Mouse (Mus musculus) heart, embryonic 11.5 days (tissue): ENCODE measurements at regions not wholly inside any gene's neighbourhood (a gene's known extent, or its start where the extent isn't known, plus 50 kb on each side); places are given as distances from the start of the nearest gene placed in this dataset.
"Not testable (repeated sequence)": the region's sequence is repeated elsewhere in the genome, so short reads cannot be mapped to it uniquely, and the experiment has no call there.

Experiments used
- ATAC-seq: fragments of 200-750 bp; cut with Nextera tagmentation; replicated peaks from 2 replicates; pipeline ENCODE4 v1.8.0; 2017; ENCODE audit warnings: moderate library complexity; ENCODE audit not compliant: insufficient number of reproducible peaks, low FRiP score, low TSS enrichment
- H3K27ac ChIP-seq: fragments of 300-500 bp; sonication (generic); 2 replicates; pipeline ENCODE4 v1.5.1; 2014; ENCODE audit warnings: mild to moderate bottlenecking, low read depth, low read length
- H3K27me3 ChIP-seq: fragments of 300-500 bp; sonication (generic); 2 replicates; pipeline ENCODE4 v1.6.1; 2014; ENCODE audit warnings: mild to moderate bottlenecking, low read length, mixed read lengths; ENCODE audit not compliant: control insufficient read depth, insufficient read depth
- H3K36me3 ChIP-seq: fragments of 300-500 bp; sonication (generic); 2 replicates; pipeline ENCODE4 v1.6.1; 2014; ENCODE audit warnings: mild to moderate bottlenecking, low read length, moderate library complexity, mixed read lengths; ENCODE audit not compliant: control insufficient read depth, insufficient read depth
- H3K4me1 ChIP-seq: fragments of 300-500 bp; sonication (generic); 2 replicates; pipeline ENCODE4 v1.6.1; 2014; ENCODE audit warnings: low read length; ENCODE audit not compliant: control insufficient read depth, insufficient read depth
- H3K4me2 ChIP-seq: fragments of 300-500 bp; sonication (generic); 2 replicates; pipeline ENCODE4 v1.6.1; 2014; ENCODE audit warnings: mild to moderate bottlenecking, moderate library complexity
- H3K4me3 ChIP-seq: fragments of 300-500 bp; sonication (generic); 2 replicates; pipeline ENCODE4 v1.5.1; 2014; ENCODE audit warnings: low read depth, low read length
- H3K9ac ChIP-seq: fragments of 300-500 bp; sonication (generic); 2 replicates; pipeline ENCODE4 v1.6.1; 2014; ENCODE audit warnings: mild to moderate bottlenecking, low read depth, low read length, moderate library complexity
- H3K9me3 ChIP-seq: fragments of 300-500 bp; sonication (generic); replicated peaks from 2 replicates; pipeline ENCODE4 v1.6.1; 2016; ENCODE audit warnings: low read length; ENCODE audit not compliant: control insufficient read depth
- WGBS: fragments of 180-500 bp; shearing (Covaris S2); extraction: QIAGEN DNeasy Blood & Tissue Kit; methylation state at CpG from one replicate; pipeline ENCODE4 v1.1.7; 2014; ENCODE audit not compliant: insufficient replicate concordance; 5-methylcytosine and 5-hydroxymethylcytosine counted together

DNA sequence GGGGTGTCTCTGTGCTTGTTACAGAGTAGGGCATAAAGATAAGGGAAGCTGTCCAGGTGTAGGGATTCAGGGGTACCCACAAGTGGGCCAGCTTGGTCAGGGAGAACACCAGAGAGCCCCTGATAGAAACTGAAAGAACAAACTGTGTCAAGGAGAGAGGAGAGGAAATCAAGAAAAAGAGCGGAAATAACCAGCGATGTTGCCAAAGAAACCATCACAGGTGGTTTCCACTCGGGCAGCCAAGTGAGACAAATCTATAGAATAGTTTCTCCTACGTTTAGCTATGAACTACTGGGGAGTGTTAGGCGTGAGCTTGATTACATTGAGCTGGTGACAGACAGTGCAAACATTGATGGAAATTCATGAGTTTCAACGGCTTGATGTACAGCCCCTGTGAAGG, 138.8 kb downstream of the Glrx3 start:
- no peak overlapping the region for H3K27ac ChIP-seq
- H3K27me3 ChIP-seq: no peaks in the 10 kb centered on the region
- no peaks in the 10 kb centered on the region for H3K36me3 ChIP-seq
- no peak overlapping the region for H3K9ac ChIP-seq
- H3K4me1 ChIP-seq: no peaks in the 10 kb centered on the region
- H3K4me2 ChIP-seq: no peak overlapping the region
- no peaks in the 10 kb centered on the region for H3K9me3 ChIP-seq
- no peak for ATAC-seq
- WGBS: 69% methylated on average over 6 of the region's 6 CpGs
- H3K4me3 ChIP-seq: no peak overlapping the region

DNA sequence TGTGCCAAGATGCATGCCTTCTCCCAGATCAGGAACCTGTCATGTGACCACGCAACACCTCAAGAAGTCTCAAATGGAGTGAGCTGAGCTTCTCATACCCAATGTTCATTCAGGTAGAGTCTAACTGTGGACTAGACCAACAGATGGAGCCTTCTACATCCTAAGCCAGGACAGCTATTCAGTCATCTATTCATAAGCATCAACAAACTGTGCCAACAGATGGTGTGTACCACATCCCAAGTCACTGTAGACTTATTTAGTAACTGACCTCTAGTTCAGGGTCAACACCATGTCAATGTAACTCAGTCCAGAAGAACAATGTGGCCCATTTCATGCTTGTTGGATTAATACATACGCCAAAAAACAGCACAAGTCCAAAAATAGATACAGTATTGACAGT, 146.1 kb downstream of the Glrx3 start:
- H3K27ac ChIP-seq: no peak overlapping the region
- no peaks in the 10 kb centered on the region for H3K36me3 ChIP-seq
- H3K27me3 ChIP-seq: no peaks in the 10 kb centered on the region
- no peak overlapping the region for H3K4me3 ChIP-seq
- no peak overlapping the region for H3K4me2 ChIP-seq
- no peaks in the 10 kb centered on the region for H3K4me1 ChIP-seq
- no peak for ATAC-seq
- H3K9ac ChIP-seq: no peak overlapping the region
- H3K9me3 ChIP-seq: no peaks in the 10 kb centered on the region
- WGBS: 78% methylated on average over 2 of the region's 2 CpGs

DNA sequence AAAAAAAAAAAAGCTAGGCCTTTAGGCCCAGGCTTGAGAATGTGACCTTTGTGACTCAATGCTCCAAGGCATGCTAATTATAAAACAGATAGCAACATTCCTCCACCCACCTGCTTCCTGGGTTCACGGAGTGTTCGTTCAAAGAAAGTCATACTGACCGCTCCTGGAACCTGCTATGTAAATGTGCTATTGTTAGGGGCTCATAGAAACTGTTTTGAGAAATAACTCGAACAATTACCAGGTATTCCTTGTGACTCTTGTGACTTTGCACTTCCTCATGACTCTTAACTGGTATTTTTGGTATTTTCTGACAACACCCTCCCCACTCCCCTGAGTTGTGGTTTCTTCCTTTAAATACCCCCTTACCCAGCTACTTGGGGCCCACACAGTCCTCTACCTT, 147.5 kb downstream of the Glrx3 start:
- H3K9ac ChIP-seq, H3K27me3 ChIP-seq, H3K4me2 ChIP-seq, H3K27ac ChIP-seq, H3K4me3 ChIP-seq, H3K36me3 ChIP-seq, H3K4me1 ChIP-seq, H3K9me3 ChIP-seq, ATAC-seq: not testable (repeated sequence)
- 67% methylated on average over 4 of the region's 4 CpGs for WGBS

DNA sequence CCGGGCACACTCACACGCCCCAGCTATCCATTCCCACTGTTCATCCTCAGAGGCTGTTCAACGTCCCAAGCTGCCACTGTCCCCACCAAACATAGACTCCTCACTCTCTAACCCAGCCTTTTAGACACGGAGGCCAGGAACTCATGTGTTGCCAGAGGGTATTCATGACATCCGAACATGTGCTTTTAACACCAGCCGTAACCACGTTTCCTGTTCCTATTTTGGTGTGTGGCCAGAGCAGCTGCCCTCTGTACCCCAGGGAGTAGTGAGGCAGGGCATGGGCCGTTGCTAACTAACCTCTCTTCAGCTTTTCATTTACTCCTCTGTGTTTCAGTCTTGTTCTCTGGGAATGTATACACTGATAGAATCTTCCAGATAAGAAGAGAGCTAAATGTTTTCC, 156.2 kb downstream of the Glrx3 start:
- H3K4me2 ChIP-seq: no peak overlapping the region
- no peaks in the 10 kb centered on the region for H3K27me3 ChIP-seq
- no peaks in the 10 kb centered on the region for H3K4me1 ChIP-seq
- H3K9me3 ChIP-seq: no peaks in the 10 kb centered on the region
- H3K27ac ChIP-seq: no peak overlapping the region
- H3K36me3 ChIP-seq: no peaks in the 10 kb centered on the region
- 49% methylated on average over 8 of the region's 8 CpGs for WGBS
- H3K4me3 ChIP-seq: no peak overlapping the region
- H3K9ac ChIP-seq: no peak overlapping the region
- no peak for ATAC-seq

DNA sequence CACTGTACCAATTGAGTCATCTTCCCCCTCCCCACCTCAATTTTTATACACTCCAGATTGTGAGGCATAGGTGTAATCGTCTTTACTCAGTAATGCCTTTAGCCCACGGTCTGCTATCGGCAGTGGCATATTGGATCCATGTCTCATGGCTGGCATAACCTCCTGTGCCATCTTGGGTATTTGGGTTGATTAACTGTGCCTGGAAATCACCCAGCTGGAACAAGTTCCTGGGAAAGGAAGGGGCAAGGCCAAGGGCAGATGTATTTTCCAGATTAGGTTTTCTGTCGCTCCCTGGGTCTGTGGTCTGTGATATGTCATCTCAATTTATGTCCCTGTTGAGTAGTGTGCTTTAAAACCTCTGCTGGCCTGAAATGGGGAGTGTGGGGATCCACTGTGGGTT, 158.2 kb downstream of the Glrx3 start:
- Histone ChIP-seq H3K4me3 (no peak overlapping the region), H3K9ac (no peak overlapping the region), H3K4me1 (no peaks in the 10 kb centered on the region), H3K36me3 (no peaks in the 10 kb centered on the region), H3K27ac (no peak overlapping the region), H3K27me3 (no peaks in the 10 kb centered on the region), H3K9me3 (no peaks in the 10 kb centered on the region), H3K4me2 (no peak overlapping the region)
- WGBS: 86% methylated on average over 4 of the region's 4 CpGs
- no peak for ATAC-seq

DNA sequence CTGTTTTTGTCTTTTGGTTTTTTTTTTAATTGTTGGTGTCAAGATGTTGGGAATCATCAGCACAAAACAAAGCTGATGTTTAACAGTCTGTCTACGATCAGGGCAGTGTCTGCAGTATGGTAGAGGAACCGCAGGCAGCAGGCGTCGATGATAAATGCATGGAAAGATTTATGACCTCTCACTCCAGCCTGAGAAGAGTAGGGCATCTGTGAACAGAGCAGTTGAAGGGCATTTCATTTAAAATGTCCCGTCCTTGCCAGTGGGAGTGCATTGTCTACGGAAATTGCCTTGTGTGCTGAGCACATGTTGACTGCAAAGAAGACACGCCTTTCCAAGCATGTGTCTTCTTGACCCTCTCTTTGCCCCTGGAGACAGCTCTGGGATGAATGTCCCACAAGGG, 158.7 kb downstream of the Glrx3 start:
- H3K4me1 ChIP-seq: no peaks in the 10 kb centered on the region
- no peak overlapping the region for H3K4me3 ChIP-seq
- no peaks in the 10 kb centered on the region for H3K27me3 ChIP-seq
- H3K4me2 ChIP-seq: no peak overlapping the region
- no peak overlapping the region for H3K27ac ChIP-seq
- no peak overlapping the region for H3K9ac ChIP-seq
- no peak for ATAC-seq
- no peaks in the 10 kb centered on the region for H3K9me3 ChIP-seq
- WGBS: 71% methylated on average over 7 of the region's 7 CpGs
- H3K36me3 ChIP-seq: no peaks in the 10 kb centered on the region

DNA sequence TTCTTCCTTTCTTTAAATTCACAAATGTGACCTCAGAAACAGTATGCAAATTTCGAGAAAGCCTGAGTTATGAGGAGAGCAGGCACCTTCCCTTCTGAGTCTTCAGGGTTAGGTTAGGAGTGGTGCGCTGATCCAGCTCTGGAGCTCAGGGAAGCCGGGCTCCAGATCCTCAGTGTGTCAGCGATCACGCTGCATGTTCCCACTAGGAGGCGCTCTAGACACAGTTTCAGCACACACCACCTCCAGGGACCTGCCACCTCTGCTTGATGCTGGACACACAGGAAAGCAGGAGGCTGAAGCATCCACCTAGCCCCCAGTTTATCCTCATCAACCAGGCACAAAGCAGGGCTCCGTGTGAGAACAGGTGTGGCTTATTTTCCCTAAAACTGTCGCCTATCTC, 165.6 kb downstream of the Glrx3 start:
- no peaks in the 10 kb centered on the region for H3K36me3 ChIP-seq
- no peak overlapping the region for H3K4me2 ChIP-seq
- 7% methylated on average over 8 of the region's 8 CpGs for WGBS
- no peak overlapping the region for H3K4me3 ChIP-seq
- H3K27me3 ChIP-seq: peaks cover 13% of the 10 kb centered on the region
- no peak for ATAC-seq
- no peaks in the 10 kb centered on the region for H3K9me3 ChIP-seq
- H3K9ac ChIP-seq: no peak overlapping the region
- no peaks in the 10 kb centered on the region for H3K4me1 ChIP-seq
- H3K27ac ChIP-seq: no peak overlapping the region

DNA sequence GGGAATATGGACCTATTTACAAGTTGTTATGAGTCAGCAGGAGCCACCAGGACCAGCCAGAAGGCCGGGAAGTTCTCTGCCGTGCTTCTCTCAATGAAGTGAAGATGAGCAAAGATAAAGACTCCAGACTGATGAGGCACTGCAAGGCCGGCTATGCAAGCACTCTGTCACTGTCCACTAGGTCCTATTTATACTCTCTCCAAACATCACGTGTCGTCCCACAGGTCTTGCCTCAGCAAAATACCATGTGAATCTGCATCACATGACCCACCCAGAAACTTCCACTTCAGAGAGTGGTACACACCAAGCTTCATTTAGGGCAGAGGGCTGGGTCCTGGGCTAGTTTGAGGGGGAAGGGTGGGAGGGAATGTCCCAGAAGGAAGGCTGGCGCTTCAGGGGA, 172.3 kb downstream of the Glrx3 start:
- H3K9ac ChIP-seq: no peak overlapping the region
- H3K4me2 ChIP-seq: no peak overlapping the region
- H3K27me3 ChIP-seq: peaks cover 3% of the 10 kb centered on the region; the same call in 1 of the 2 replicates
- H3K9me3 ChIP-seq: no peaks in the 10 kb centered on the region
- no peak overlapping the region for H3K4me3 ChIP-seq
- peaks cover 6% of the 10 kb centered on the region for H3K4me1 ChIP-seq
- H3K27ac ChIP-seq: no peak overlapping the region
- no peaks in the 10 kb centered on the region for H3K36me3 ChIP-seq
- no peak for ATAC-seq
- WGBS: 38% methylated on average over 6 of the region's 6 CpGs

DNA sequence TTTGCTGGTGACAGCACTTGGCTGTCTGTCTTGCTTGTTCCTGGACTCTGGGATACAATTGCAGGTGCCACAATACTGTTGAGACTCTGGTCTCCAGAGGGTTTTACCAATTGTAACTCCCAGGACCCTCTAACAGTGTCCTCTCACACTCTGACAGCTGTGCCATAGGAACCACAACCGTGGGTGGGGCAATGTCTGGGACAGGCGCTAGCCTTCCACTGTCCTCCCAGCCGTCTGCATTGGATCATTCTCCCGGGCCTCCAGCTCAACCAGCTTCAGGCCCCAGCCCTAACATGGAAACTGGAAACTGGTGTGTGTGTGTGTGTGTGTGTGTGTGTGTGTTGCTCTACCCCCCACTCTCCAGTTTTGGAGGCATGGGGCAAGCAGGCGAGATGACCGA, 173.9 kb downstream of the Glrx3 start:
- 67% methylated on average over 6 of the region's 6 CpGs for WGBS
- Histone ChIP-seq H3K27me3 (no peaks in the 10 kb centered on the region), H3K9ac (no peak overlapping the region), H3K4me1 (peaks cover 6% of the 10 kb centered on the region), H3K27ac (no peak overlapping the region), H3K36me3 (no peaks in the 10 kb centered on the region), H3K9me3 (no peaks in the 10 kb centered on the region), H3K4me2 (no peak overlapping the region), H3K4me3 (no peak overlapping the region)
- no peak for ATAC-seq
